Mouse (Mus musculus) neutrophil, adult 5-6 weeks (primary cell): ENCODE measurements around the gene Upk3b. TPM values are rescaled to one million over a fixed set of nuclear protein-coding genes. Genes with fewer than 3 reads are reported as not detected.
"Not testable (repeated sequence)": the region's sequence is repeated elsewhere in the genome, so short reads cannot be mapped to it uniquely, and the experiment has no call there.

ENCODE experiments used
- ATAC-seq: fragments of 151-379, 151-347 bp; 2 replicates; pipeline ENCODE4 v1.8.0; 2017; ENCODE audit warnings: mild to moderate bottlenecking, moderate TSS enrichment; ENCODE audit not compliant: insufficient number of reproducible peaks, poor library complexity, low FRiP score, severe bottlenecking; ENCODE audit errors: extremely low read depth
- total RNA-seq: library from RNA; stranded (forward); fragments of 200-1000 nt; gene quantifications from 2 replicates; pipeline ENCODE4 v1.2.3, GENCODE M21; 2017

The Upk3b gene
- total RNA-seq, 1 experiment from 2014 or later = not detected

- ATAC-seq = no peak
These were observed 11.4 kb upstream of the Upk3b start for GRCm38 (mm10) chr5:136026859-136027258.

- no peak for ATAC-seq
These were observed 10.5 kb upstream of the Upk3b start for GRCm38 (mm10) chr5:136027612-136028311.

GRCm38 (mm10) chr5:136034868-136035267 is 3.4 kb upstream of the Upk3b start:
- ATAC-seq = no peak

GRCm38 (mm10) chr5:136035285-136035684 is 3.0 kb upstream of the Upk3b start:
- ATAC-seq = no peak

- no peak for ATAC-seq
These were observed 1.6 kb upstream of the Upk3b start for GRCm38 (mm10) chr5:136036667-136037066.

GRCm38 (mm10) chr5:136040210-136040609 is 1.9 kb downstream of the Upk3b start:
- ATAC-seq = peak; percentile 35; the same call in 1 of the 2 replicates

- no peak for ATAC-seq
These were observed 3.0 kb downstream of the Upk3b start for GRCm38 (mm10) chr5:136041260-136041659.

- no peak for ATAC-seq
These were observed 3.4 kb downstream of the Upk3b start for GRCm38 (mm10) chr5:136041666-136042065.

GRCm38 (mm10) chr5:136044865-136045264 is 6.6 kb downstream of the Upk3b start:
- ATAC-seq = no peak

- ATAC-seq = no peak
These were observed 7.1 kb downstream of the Upk3b start for GRCm38 (mm10) chr5:136045408-136045807.

GRCm38 (mm10) chr5:136045987-136046386 is 7.7 kb downstream of the Upk3b start:
- peak; percentile 59; the same call in 1 of the 2 replicates for ATAC-seq

GRCm38 (mm10) chr5:136048541-136048940 is 10.2 kb downstream of the Upk3b start:
- ATAC-seq = not testable (repeated sequence)

- no peak for ATAC-seq
These were observed 11.6 kb downstream of the Upk3b start for GRCm38 (mm10) chr5:136049926-136050325.

- ATAC-seq = no peak
These were observed 13.2 kb downstream of the Upk3b start for GRCm38 (mm10) chr5:136051231-136052085.

- ATAC-seq = no peak
These were observed 14.8 kb downstream of the Upk3b start for GRCm38 (mm10) chr5:136052861-136053655.

- ATAC-seq = no peak
These were observed 16.2 kb downstream of the Upk3b start, which contains the start of gene Upk3bl for GRCm38 (mm10) chr5:136054301-136055077. TSS of gene Upk3bl (plus strand) at chr5:136054492.

GRCm38 (mm10) chr5:136056062-136056461 is 17.8 kb downstream of the Upk3b start:
- no peak for ATAC-seq

GRCm38 (mm10) chr5:136057085-136057484 is 18.8 kb downstream of the Upk3b start:
- no peak for ATAC-seq
